Mouse (Mus musculus): ENCODE results near the gene Myo18a.

The Myo18a gene

DNA sequence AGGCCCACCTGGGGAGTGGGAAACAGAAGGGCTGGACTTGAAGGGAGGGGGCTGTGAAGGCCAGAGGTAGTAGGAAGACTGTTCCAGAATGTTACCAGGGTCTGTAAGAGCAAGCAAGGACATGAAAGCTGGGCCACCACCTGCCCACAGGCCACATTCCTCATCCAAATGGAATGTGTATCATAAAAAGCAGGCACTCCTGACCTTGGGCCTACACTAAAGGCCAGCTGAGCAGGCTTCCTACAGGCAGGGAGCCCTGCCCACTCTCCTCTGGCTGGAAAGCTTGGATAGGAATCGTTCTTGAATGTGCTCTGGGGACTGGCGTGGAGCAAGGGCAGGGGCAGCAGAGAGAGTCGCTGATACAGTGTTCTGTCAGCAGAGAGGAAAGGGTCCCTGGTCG, 73.7 kb downstream of the Myo18a start:
- no peak for DNase-seq (ENCODE audit: low read depth)

DNA sequence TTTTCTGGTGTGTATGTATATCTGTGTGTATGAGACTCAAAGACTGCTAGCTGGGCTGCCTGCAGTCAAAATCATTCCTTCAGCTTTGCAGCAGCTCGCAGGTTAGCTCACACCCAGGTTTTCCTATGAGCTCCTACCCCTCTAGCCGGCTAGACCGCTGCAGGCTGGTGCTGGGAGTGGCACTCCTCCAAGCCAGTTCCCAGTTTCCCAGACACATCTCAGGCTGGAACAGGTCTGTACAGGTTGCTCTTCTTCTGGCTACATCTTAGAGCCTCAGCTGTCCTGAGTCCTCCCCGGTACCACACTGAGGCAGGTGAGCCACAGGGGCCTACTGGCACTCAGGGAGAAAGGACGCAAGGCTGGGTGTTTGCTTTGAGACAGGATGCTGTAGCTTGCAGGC, 74.8 kb downstream of the Myo18a start:
- DNase-seq (ENCODE audit: low read depth), result no peak

DNA sequence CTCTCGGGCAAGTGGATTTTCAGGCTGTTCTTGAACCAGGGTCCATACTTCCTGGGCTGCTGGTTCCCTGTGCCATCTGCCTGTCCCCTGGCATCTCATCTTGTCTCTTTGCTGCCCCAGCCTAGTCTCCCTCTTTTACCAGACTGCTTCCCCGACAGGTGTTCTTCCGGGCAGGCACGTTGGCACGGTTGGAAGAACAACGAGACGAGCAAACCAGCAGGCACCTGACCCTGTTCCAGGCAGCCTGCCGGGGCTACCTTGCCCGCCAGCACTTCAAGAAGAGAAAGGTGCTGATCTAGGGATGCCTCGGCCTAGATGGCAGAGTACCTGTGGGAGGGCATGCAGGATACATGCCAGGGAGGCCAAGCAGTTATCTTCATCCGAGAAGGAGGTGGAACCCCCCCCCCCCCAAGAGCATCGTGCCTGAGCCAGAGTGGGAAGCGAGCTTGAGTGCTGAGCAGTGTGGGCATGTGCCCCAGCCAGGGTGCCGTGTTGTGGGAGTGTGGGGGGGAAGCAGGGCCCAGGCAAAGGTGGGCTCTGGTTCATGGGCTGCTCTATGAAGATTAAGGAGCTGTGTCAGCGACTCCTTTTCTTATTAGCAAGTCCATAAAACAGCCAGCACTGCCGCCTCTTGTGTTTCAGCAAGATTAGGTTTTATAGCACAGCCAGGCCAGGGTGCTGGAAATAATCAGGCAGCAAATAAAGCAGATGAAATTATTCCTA, 77.6 kb downstream of the Myo18a start:
- no peak for DNase-seq (ENCODE audit: low read depth)

DNA sequence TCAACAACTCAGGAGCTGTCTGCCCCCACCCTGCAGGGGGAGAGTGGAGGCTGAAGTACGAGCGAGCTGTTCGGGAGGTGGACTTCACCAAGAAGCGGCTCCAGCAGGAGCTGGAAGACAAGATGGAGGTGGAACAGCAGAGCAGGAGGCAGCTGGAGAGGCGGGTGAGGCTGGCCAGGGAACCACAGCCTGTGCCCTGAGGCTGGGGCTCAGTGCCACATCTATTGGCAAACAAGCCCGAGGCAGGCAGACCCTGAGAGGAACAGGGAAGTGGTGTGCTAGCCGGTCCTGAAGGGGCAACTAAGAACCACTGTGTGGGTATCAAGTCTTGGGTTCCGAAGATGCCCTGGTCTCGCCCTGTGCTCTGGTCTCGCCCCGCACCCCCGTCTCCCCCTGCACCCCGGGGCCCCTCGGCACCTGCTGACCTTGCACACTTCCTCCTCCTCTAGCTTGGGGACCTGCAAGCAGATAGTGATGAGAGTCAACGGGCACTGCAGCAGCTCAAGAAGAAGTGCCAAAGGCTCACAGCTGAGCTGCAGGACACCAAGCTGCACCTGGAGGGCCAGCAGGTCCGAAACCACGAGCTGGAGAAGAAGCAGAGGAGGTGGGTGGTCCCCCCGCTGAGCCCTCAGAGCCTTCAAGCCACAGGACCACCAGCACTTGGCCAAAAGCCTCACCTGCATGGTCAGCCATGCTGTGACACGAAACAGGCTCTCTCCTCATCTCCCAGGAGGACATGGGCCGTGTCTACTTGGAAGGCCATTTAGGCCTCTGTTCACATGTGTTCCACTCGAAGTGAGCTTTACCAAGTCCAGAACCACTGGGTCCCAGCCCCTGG, 80.2 kb downstream of the Myo18a start:
- no peak for DNase-seq (ENCODE audit: low read depth)

DNA sequence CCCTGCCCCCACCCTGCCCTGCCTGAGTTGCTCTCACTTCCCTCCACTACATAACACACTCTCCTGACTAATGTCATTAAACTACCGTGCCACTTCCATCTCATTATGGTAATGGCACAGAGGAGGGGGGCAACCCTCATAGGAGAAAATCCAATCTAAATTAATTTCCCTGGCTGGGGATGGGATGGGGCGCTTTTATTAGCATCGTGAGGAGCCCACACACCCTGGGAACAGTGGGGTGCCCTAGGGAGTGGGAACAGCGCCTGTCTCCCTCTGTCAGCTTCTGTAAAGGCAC, 80.8 kb downstream of the Myo18a start:
- DNase-seq (ENCODE audit: low read depth), result no peak

GRCm38 (mm10) chr11:77847599-77848128, 84.6 kb downstream of the Myo18a start:
- no peak for DNase-seq (ENCODE audit: low read depth)

GRCm38 (mm10) chr11:77848131-77848530, 85.1 kb downstream of the Myo18a start:
- no peak for DNase-seq (ENCODE audit: low read depth)

GRCm38 (mm10) chr11:77849151-77849550, 86.1 kb downstream of the Myo18a start:
- DNase-seq (ENCODE audit: low read depth), result no peak

DNA sequence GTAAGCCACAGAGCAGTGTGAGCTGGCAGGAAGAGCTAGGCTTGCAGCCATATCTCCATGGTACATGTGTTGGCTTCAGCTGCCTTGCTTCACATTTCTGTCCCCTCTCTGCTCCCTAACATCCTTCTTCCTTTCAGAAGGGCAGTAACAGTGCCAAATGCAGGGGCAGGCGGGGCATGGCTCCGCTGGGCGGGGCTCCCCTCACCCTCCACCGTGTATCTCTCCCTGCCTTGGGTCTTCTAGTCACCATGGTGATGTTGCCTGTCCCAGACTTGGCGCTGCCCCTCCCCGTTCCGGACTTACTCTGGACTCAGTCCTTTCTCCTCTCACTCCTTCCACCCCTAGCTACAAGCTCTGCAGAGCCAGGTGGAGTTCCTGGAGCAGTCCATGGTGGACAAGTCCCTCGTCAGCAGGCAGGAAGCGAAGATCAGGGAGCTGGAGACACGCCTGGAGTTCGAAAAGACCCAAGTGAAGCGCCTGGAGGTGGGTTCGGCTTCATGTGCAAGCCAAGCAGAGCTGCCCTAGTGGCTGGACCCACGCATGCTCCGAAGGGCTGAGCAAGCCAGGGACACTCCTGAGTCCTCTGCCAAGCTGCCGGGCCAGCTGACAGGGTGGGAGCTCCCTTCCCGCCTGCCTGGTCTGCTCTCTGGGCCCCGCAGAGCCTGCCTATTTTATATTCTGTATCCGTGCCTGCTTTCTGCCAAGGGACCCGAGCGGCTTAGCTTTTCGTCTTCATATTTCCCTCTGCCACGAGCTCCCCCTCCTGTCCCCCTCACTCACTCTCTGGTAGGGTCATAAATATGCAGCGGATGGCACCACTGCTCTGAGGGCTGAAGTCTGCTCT, 87.6 kb downstream of the Myo18a start:
- DNase-seq (ENCODE audit: low read depth), result no peak

DNA sequence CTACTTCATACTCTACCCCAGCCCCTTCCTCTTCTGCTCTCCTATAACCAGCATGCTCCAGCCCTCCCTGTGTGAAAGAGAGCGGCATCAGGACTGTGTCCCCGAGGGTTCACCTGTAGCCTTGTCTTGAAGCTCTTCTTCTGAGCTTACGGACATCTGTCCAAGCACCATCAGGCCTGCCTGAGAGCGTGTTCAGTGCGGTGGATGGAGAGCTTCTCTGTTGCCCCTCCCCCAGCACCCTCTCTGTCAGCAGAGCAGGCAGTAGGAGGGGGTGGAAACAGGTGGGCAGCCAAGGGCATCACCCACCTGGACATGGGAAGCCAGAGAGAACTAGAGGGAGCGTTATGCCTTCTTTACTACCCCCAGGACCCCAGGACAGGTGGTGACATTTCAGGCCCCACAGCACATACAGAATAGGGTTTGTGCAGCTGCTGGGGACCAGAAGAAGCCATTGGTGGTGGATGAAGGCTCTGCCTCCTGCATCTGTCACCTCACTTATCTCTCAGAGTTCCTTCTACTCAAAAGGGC, 88.5 kb downstream of the Myo18a start:
- no peak for DNase-seq (ENCODE audit: low read depth)

DNA sequence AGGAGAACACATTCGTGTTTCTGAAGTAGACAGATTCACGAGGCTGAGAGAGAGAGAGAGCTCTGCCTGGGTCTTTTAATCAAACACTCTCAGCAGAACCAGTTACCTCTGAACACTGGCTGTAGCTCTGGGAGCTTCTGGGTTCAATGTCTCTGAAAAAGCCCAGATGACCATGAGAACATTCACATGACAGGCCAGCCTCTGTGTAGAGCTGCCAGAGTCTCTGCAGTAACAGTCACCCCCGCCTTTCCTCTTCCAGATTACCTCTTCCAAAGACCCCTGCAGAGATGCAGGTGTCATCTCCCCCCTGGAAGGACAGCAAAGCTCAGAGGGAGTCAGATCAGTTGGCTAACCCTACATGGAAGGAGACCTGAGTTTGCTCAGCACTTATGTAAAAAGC, 89.1 kb downstream of the Myo18a start:
- no peak for DNase-seq (ENCODE audit: low read depth)

- no peak for DNase-seq (ENCODE audit: low read depth)
Measured at GRCm38 (mm10) chr11:77852941-77853668, 90.1 kb downstream of the Myo18a start.

- DNase-seq (ENCODE audit: low read depth), result no peak
Measured at GRCm38 (mm10) chr11:77854641-77855040, 91.6 kb downstream of the Myo18a start.

- DNase-seq (ENCODE audit: low read depth), result no peak
Measured at GRCm38 (mm10) chr11:77855396-77855795, 92.3 kb downstream of the Myo18a start.

- no peak for DNase-seq (ENCODE audit: low read depth)
Measured at GRCm38 (mm10) chr11:77857089-77857488, 94.0 kb downstream of the Myo18a start.

DNA sequence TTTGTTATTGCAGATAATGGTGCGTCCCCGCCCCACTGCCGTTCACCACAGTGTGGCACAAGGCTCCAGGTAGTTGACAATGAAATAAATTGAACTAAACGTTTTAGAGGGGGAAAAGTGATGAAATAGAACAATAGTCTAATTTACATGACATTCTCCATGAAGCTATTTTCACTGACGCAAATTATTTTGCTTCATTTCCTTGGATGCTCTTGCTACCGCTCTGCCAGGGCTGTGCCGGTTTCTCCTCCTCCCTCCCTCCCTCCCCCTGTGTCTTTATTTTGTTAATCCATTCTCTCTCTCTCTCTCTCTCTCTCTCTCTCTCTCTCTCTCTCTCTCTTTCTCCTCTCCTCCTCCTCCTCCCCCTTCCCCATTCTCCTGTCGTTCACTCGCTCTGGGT, 95.5 kb downstream of the Myo18a start:
- no peak for DNase-seq (ENCODE audit: low read depth)

DNA sequence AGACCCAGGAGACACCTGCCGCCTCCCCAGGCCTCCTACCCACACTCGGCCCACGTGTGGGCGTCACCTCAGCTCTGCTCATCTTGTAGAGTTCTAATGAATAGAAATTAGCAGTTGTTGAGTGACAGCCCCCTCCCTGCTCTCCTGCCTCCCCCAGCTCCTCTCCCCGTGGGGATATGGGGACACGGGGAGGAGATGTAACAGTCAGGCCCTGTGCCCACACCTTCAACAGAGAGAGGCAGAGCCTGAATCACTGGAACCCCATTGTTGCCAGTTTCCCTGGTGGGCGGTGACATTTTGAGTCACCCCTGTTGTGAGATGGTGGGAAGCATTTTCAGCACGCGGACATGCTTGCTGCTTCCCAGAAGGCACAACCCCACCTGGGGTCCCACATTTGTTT, 97.9 kb downstream of the Myo18a start:
- no peak for DNase-seq (ENCODE audit: low read depth)

DNA sequence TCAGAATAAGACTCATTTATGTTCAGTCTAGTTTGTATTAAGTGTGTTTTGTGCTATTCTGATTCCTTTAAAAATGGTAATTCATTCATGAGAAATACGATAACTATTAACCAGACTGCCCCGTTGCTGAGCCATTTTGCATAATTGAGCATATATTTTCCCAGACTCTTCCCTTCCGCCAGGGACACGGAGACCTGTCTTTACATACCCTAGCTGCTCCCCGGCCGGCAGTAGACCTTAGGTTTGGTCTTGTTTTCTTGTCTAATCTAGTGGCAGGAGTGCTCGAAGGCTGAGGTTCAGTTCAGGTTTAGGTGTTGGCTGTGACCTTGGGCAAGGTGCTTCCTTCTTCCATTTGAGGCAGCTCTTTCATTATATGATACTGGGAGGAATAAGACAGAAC, 99.8 kb downstream of the Myo18a start:
- no peak for DNase-seq (ENCODE audit: low read depth)

DNA sequence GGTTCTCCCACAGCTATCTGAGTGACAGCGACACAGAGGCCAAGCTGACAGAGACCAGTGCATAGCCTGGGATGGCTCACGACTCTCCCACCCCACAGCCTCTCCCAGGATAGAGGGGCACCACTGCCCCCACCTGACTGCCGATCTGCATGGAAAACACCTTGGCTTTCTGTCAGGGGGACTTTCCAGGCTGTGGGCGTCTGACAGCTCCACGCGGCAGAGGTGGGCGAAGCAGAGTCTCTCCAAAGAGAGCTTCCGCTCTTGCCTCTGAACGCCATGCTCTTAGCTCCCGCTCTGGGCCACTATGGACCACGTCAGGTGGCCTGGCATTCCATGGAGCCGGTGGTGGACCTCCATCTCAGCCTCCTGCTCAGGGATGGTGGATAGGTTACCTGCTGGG, 101.7 kb downstream of the Myo18a start:
- no peak for DNase-seq (ENCODE audit: low read depth)

GRCm38 (mm10) chr11:77867419-77868083, 104.5 kb downstream of the Myo18a start:
- no peak for DNase-seq (ENCODE audit: low read depth)

- DNase-seq (ENCODE audit: low read depth), result no peak
Measured at GRCm38 (mm10) chr11:77871436-77871835, 108.4 kb downstream of the Myo18a start.

All from induced T-regulatory cell, adult 2 months (primary cell).